Mouse (Mus musculus) cerebellum, adult 18-20 months (tissue): Measurements from ENCODE around the gene 0610037L13Rik.

Experiments
- DNase-seq, 2 experiments: peaks; one replicate each; pipeline ENCODE4 v3.0.0; 2021

Gene 0610037L13Rik

GRCm38 (mm10) chr4:107889731-107890432 lies at the start of gene 0610037L13Rik:
0610037L13Rik (plus strand) TSS chr4:107889813.
- DNase-seq: peak; percentile 94 to 98

GRCm38 (mm10) chr4:107843687-107844086 lies 45.9 kb upstream of the 0610037L13Rik start:
- peak; percentile 72 to 73 for DNase-seq

- peak; percentile 70 to 87 for DNase-seq
Observed at GRCm38 (mm10) chr4:107844971-107845370, 44.6 kb upstream of the 0610037L13Rik start.

GRCm38 (mm10) chr4:107846795-107847194 lies 42.8 kb upstream of the 0610037L13Rik start:
- no peak for DNase-seq

GRCm38 (mm10) chr4:107848546-107848945 lies 41.1 kb upstream of the 0610037L13Rik start:
- no peak for DNase-seq

- DNase-seq: no peak
Observed at GRCm38 (mm10) chr4:107849621-107850020, 40.0 kb upstream of the 0610037L13Rik start.

- no peak for DNase-seq
Observed at GRCm38 (mm10) chr4:107850091-107850490, 39.5 kb upstream of the 0610037L13Rik start.

GRCm38 (mm10) chr4:107853333-107853732 lies 36.3 kb upstream of the 0610037L13Rik start:
- DNase-seq: no peak

- DNase-seq: no peak
Observed at GRCm38 (mm10) chr4:107853836-107854235, 35.8 kb upstream of the 0610037L13Rik start.

- DNase-seq: peak; percentile 56 to 58
Observed at GRCm38 (mm10) chr4:107856958-107857686, 32.5 kb upstream of the 0610037L13Rik start.

GRCm38 (mm10) chr4:107858995-107859394 lies 30.6 kb upstream of the 0610037L13Rik start:
- no peak for DNase-seq

- DNase-seq: no peak
Observed at GRCm38 (mm10) chr4:107864866-107865265, 24.7 kb upstream of the 0610037L13Rik start.

- peak; percentile 96 for DNase-seq
Observed at GRCm38 (mm10) chr4:107879254-107880050, 10.2 kb upstream of the 0610037L13Rik start, which contains the start of gene Magoh. Magoh (plus strand) TSS chr4:107879755.

GRCm38 (mm10) chr4:107881631-107882030 lies 8.0 kb upstream of the 0610037L13Rik start:
- no peak for DNase-seq

- no peak for DNase-seq
Observed at GRCm38 (mm10) chr4:107886371-107886770, 3.2 kb upstream of the 0610037L13Rik start.

- no peak for DNase-seq
Observed at GRCm38 (mm10) chr4:107889385-107889730, 255 bp upstream of the 0610037L13Rik start.

GRCm38 (mm10) chr4:107892663-107893062 lies 3.0 kb downstream of the 0610037L13Rik start:
- no peak for DNase-seq

GRCm38 (mm10) chr4:107899211-107899927 lies 9.8 kb downstream of the 0610037L13Rik start:
- DNase-seq: no peak

GRCm38 (mm10) chr4:107900206-107900605 lies 10.6 kb downstream of the 0610037L13Rik start:
- DNase-seq: no peak

- DNase-seq: no peak
Observed at GRCm38 (mm10) chr4:107904252-107904651, 14.6 kb downstream of the 0610037L13Rik start.

- DNase-seq: no peak
Observed at GRCm38 (mm10) chr4:107906561-107906960, 16.9 kb downstream of the 0610037L13Rik start.

- DNase-seq: no peak
Observed at GRCm38 (mm10) chr4:107910020-107910419, 20.4 kb downstream of the 0610037L13Rik start.

GRCm38 (mm10) chr4:107920336-107920735 lies 30.7 kb downstream of the 0610037L13Rik start:
- no peak for DNase-seq
